8 mouse cellular contexts compared by ENCODE assay signal in the genomic region with DNA sequence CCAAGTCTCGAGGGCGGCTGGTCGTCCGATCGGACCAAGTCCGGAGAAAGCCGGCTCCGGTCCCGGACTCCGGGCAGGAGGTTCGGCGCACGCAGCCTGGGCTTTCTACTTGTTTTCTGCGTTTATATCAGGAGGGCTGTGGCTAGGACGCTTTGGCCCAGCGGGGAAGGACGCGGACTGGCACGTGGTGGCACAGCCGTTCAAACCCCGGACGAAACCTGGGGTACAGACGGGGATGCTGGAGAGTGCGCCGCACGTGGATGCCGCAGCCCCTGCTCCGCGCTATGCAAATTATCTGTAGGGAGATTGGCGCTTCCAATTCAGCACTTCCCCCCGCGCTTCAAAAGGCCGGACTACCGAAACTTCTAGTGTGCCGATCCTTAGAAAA. TPM values are rescaled to one million over a fixed set of nuclear protein-coding genes. Genes with fewer than 3 reads are reported as not detected.
DNase-seq lines count a peak whose midpoint lies in the region; ATAC-seq and TF ChIP-seq lines count a peak whose summit lies in the region.

No protein-coding gene starts in this region.

- H3K4me3 ChIP-seq in heart, embryonic 14.5 days (ENCODE audit: control insufficient read depth in 1 of 2, insufficient read depth in 1 of 2, low read depth in 1 of 2, low read length in 2 of 2) = peak overlapping the region; percentile 69 to 79
- peak overlapping the region; percentile 62 to 77 (median 66) for H3K4me3 ChIP-seq in CH12.LX (replicated peaks in 1 of 3; ENCODE audit: low read depth in 2 of 3, low read length in 2 of 3, poor library complexity in 1 of 3)
- H3K4me3 ChIP-seq in bone marrow, adult 2 months (replicated peaks; ENCODE audit: control insufficient read depth, low read depth, low read length) = peak overlapping the region; percentile 83
- H3K4me3 ChIP-seq in forebrain, embryonic 16.5 days (replicated peaks; ENCODE audit: low read length) = peak overlapping the region; percentile 97

- TF ChIP-seq EP300 in CH12.LX (IDR thresholded peaks at IDR 0.05; ENCODE audit: low read length) = no peak

- dilution Hi-C loops in CH12.LX (cut with MboI; ENCODE audit: extremely low pct_ligation_motif_present, extremely low pct_unique_long_range_greater_than_20kb, low sequenced_read_pairs) = no loop called here

- H3K36me3 ChIP-seq in heart, embryonic 14.5 days (ENCODE audit: control insufficient read depth, insufficient read depth, low read length) = no peaks in the 10 kb centered on the region
- H3K36me3 ChIP-seq in CH12.LX (replicated peaks in 1 of 2; ENCODE audit: control insufficient read depth in 1 of 2, insufficient read depth in 1 of 2, low read length in 1 of 2) = peaks cover 0 to 13% of the 10 kb centered on the region in 2 experiments
- H3K36me3 ChIP-seq in forebrain, embryonic 16.5 days (ENCODE audit: control insufficient read depth, insufficient read depth) = no peaks in the 10 kb centered on the region

- peak overlapping the region; percentile 73 for H3K4me2 ChIP-seq in heart, embryonic 14.5 days (ENCODE audit: low read length)
- peak overlapping the region; percentile 84 for H3K4me2 ChIP-seq in CH12.LX (ENCODE audit: insufficient read depth, low read depth, poor library complexity, severe bottlenecking)
- H3K4me2 ChIP-seq in forebrain, embryonic 16.5 days (ENCODE audit: low read length) = peak overlapping the region; percentile 57

- no peaks in the 10 kb centered on the region; the same call in 1 of the 2 replicates for H3K79me2 ChIP-seq in CH12.LX (replicated peaks; ENCODE audit: control insufficient read depth, extremely low read depth, insufficient read depth, poor library complexity, severe bottlenecking)

- H3K27me3 ChIP-seq in heart, embryonic 14.5 days (ENCODE audit: control insufficient read depth, insufficient read depth, low read length) = no peaks in the 10 kb centered on the region
- peaks cover 1% of the 10 kb centered on the region for H3K27me3 ChIP-seq in CH12.LX (replicated peaks)
- H3K27me3 ChIP-seq in forebrain, embryonic 16.5 days (replicated peaks; ENCODE audit: control insufficient read depth, insufficient read depth, low read length) = no peaks in the 10 kb centered on the region

- peak; percentile 48 for ATAC-seq in heart, embryonic 14.5 days (ENCODE audit: insufficient number of reproducible peaks, insufficient read depth, low FRiP score, low read depth)
- peak; percentile 54 for ATAC-seq in forebrain, embryonic 16.5 days
- peak; percentile 26; the same call in 1 of the 2 replicates for ATAC-seq in monocyte, adult 5-6 weeks (replicated peaks; ENCODE audit: insufficient number of reproducible peaks, low FRiP score, low TSS enrichment, poor library complexity, severe bottlenecking)

- H3K9ac ChIP-seq in heart, embryonic 14.5 days (ENCODE audit: low read length) = peak overlapping the region; percentile 74
- peak overlapping the region; percentile 57 for H3K9ac ChIP-seq in CH12.LX (ENCODE audit: insufficient read depth, low read depth)
- peak overlapping the region; percentile 68 for H3K9ac ChIP-seq in forebrain, embryonic 16.5 days (replicated peaks; ENCODE audit: low read depth, low read length)

- no peak; the same call in 1 of the 2 replicates for TF ChIP-seq RAD21 in CH12.LX (IDR thresholded peaks at IDR 0.05; ENCODE audit: low read depth, low read length)

- TF ChIP-seq POLR2A in CH12.LX (IDR thresholded peaks at IDR 0.05; ENCODE audit: low read depth, low read length) = peak; percentile 82
- peak; percentile 49; the same call in 1 of the 2 replicates for TF ChIP-seq POLR2A in bone marrow, adult 2 months (IDR thresholded peaks at IDR 0.05; ENCODE audit: borderline replicate concordance, control insufficient read depth, low read depth, low read length)

- in situ Hi-C loops in CH12.LX (cut with MboI; ENCODE audit: low pct_ligation_motif_present, low pct_unique_long_range_greater_than_20kb, low sequenced_read_pairs) = no loop called here

- no peak for DNase-seq in heart, adult 18-20 months
- peak; percentile 79 for DNase-seq in CH12.LX (ENCODE audit: extremely low read depth)
- peak; percentile 81 for DNase-seq in liver
- DNase-seq in thymus, postnatal 25 days = peak; percentile 79

- WGBS in heart, embryonic 14.5 days = under 1% methylated on average over 35 of the region's 35 CpGs
- under 1% methylated on average over 35 of the region's 35 CpGs for WGBS in bone marrow, adult 2 months
- WGBS in forebrain, embryonic 16.5 days = 0% methylated on average over 35 of the region's 35 CpGs

- H3K4me1 ChIP-seq in heart, embryonic 14.5 days (ENCODE audit: control insufficient read depth in 2 of 2, insufficient read depth in 2 of 2, low read length in 2 of 2) = peaks cover 0 to 13% of the 10 kb centered on the region in 2 experiments; a peak in 2 of 4 replicates
- H3K4me1 ChIP-seq in CH12.LX (ENCODE audit: control insufficient read depth in 1 of 2, insufficient read depth in 2 of 2) = peaks cover 5 to 25% of the 10 kb centered on the region in 2 experiments
- peaks cover 1% of the 10 kb centered on the region; the same call in 1 of the 2 replicates for H3K4me1 ChIP-seq in bone marrow, adult 2 months (ENCODE audit: control insufficient read depth, insufficient read depth, low read length)
- H3K4me1 ChIP-seq in forebrain, embryonic 16.5 days (replicated peaks; ENCODE audit: control insufficient read depth, insufficient read depth, low read length) = peaks cover 12% of the 10 kb centered on the region

- peak overlapping the region; percentile 95 for H3K27ac ChIP-seq in heart, embryonic 14.5 days (replicated peaks in 1 of 2; ENCODE audit: control insufficient read depth in 1 of 2, insufficient read depth in 1 of 2, low read depth in 2 of 2, low read length in 2 of 2)
- peak overlapping the region; percentile 86 for H3K27ac ChIP-seq in CH12.LX (ENCODE audit: insufficient read depth, low read depth)
- peak overlapping the region; percentile 96 for H3K27ac ChIP-seq in bone marrow, adult 2 months (ENCODE audit: control insufficient read depth, insufficient read depth, low read depth, low read length, poor library complexity)
- peak overlapping the region; percentile 92 for H3K27ac ChIP-seq in forebrain, embryonic 16.5 days (ENCODE audit: low read length)

- no peak; a peak in 1 of 4 replicates for TF ChIP-seq CTCF in CH12.LX (conservative IDR thresholded peaks at IDR 0.05 in 1 of 2, IDR thresholded peaks at IDR 0.05 in 1 of 2; ENCODE audit: low read depth in 2 of 2, low read length in 2 of 2)
- TF ChIP-seq CTCF in bone marrow, adult 2 months (IDR thresholded peaks at IDR 0.05; ENCODE audit: control insufficient read depth, insufficient read depth, low read length) = no peak

- H3K9me3 ChIP-seq in heart, embryonic 14.5 days (ENCODE audit: control insufficient read depth, low read length) = no peaks in the 10 kb centered on the region
- H3K9me3 ChIP-seq in CH12.LX (replicated peaks; ENCODE audit: low read length) = peaks cover 3% of the 10 kb centered on the region
- no peaks in the 10 kb centered on the region for H3K9me3 ChIP-seq in forebrain, embryonic 16.5 days (ENCODE audit: control insufficient read depth, low read length)

TF ChIP-seq in CH12.LX, 34 proteins besides CTCF, POLR2A, EP300 and RAD21 (continues in another document):
- TF ChIP-seq MYC (IDR thresholded peaks at IDR 0.05; ENCODE audit: low read depth, low read length) (peak; percentile 99), MXI1 (IDR thresholded peaks at IDR 0.05; ENCODE audit: low read depth, low read length) (peak; percentile 95), HCFC1 (IDR thresholded peaks at IDR 0.05; ENCODE audit: low read depth, low read length) (no peak; the same call in 1 of the 2 replicates), IRF4 (IDR thresholded peaks at IDR 0.05; ENCODE audit: low read depth, low read length) (peak; percentile 62)

RNA-seq across cellular contexts. Expression of a gene that starts 17.2 kb away (rescaled TPM):
- 9.0 and 11.4 TPM in 2 replicates for polyA plus RNA-seq in heart, embryonic 14.5 days (2014; fragmentation: Nextera tagmentation; extraction: Ambion mirVana)
- 1 to 10 TPM; 9.2 to 9.9 TPM for total RNA-seq in heart, adult 18-20 months (2021)
- total RNA-seq in CH12.LX (2012; rRNA removed) (31.4 and 33.5 TPM in 2 replicates), CH12.LX (2014; rRNA removed) (24.4 and 25.9 TPM in 2 replicates)
- polyA plus RNA-seq in CH12.LX (2012; ENCODE audit: insufficient read length, low read depth) = 54.9 and 74.5 TPM in 2 replicates
- polyA plus RNA-seq in bone marrow, adult 2 months (2011; ENCODE audit: insufficient read depth, insufficient read length, low replicate concordance, missing spikeins) = 18.6 and 39.0 TPM in 2 replicates
- 1.5 and 2.0 TPM in 2 replicates for polyA plus RNA-seq in forebrain, embryonic 16.5 days (2015; fragmentation: Nextera tagmentation; extraction: Ambion mirVana)
- 160 to 201 TPM (median 188 TPM) in 3 replicates for total RNA-seq in monocyte, adult 5-6 weeks (2017)

RNA-seq across cellular contexts. Expression of a gene that starts 22.4 kb away (rescaled TPM):
- 34.1 and 34.2 TPM in 2 replicates for polyA plus RNA-seq in heart, embryonic 14.5 days (2014; fragmentation: Nextera tagmentation; extraction: Ambion mirVana)
- 10 to 100 TPM; 19.2 to 22.1 TPM for total RNA-seq in heart, adult 18-20 months (2021)
- 133 and 143 TPM in 2 replicates for total RNA-seq in CH12.LX (2012; rRNA removed)
- total RNA-seq in CH12.LX (2014; rRNA removed) = 157 and 162 TPM in 2 replicates
- polyA plus RNA-seq in CH12.LX (2012; ENCODE audit: insufficient read length, low read depth) = 136 and 140 TPM in 2 replicates
- polyA plus RNA-seq in bone marrow, adult 2 months (2011; ENCODE audit: insufficient read depth, insufficient read length, low replicate concordance, missing spikeins) = 38.7 and 94.0 TPM in 2 replicates
- polyA plus RNA-seq in forebrain, embryonic 16.5 days (2015; fragmentation: Nextera tagmentation; extraction: Ambion mirVana) = 2.7 and 2.9 TPM in 2 replicates
- 863 to 2,060 TPM (median 1,763 TPM) in 3 replicates for total RNA-seq in monocyte, adult 5-6 weeks (2017)

RNA-seq across cellular contexts. Expression of a gene that starts 35.2 kb away (rescaled TPM):
- 2.9 and 4.4 TPM in 2 replicates for polyA plus RNA-seq in heart, embryonic 14.5 days (2014; fragmentation: Nextera tagmentation; extraction: Ambion mirVana)
- 100 to 1,000 TPM; 165 to 174 TPM for total RNA-seq in heart, adult 18-20 months (2021)
- 0.46 and 1.3 TPM in 2 replicates for total RNA-seq in CH12.LX (2012; rRNA removed)
- not detected in 2 replicates for total RNA-seq in CH12.LX (2014; rRNA removed)
- polyA plus RNA-seq in CH12.LX (2012; ENCODE audit: insufficient read length, low read depth) = 0.97 and 6.0 TPM in 2 replicates
- polyA plus RNA-seq in bone marrow, adult 2 months (2011; ENCODE audit: insufficient read depth, insufficient read length, low replicate concordance, missing spikeins) = 18.9 and 23.4 TPM in 2 replicates
- polyA plus RNA-seq in forebrain, embryonic 16.5 days (2015; fragmentation: Nextera tagmentation; extraction: Ambion mirVana) = not detected in 2 replicates
- 2.8 to 3.6 TPM in 2 of 3 replicates, not detected in the other for total RNA-seq in monocyte, adult 5-6 weeks (2017)

RNA-seq across cellular contexts. Expression of a gene that starts 55.2 kb away (rescaled TPM):
- polyA plus RNA-seq in heart, embryonic 14.5 days (2014; fragmentation: Nextera tagmentation; extraction: Ambion mirVana) = 0.11 TPM in 1 of 2 replicates, not detected in the other
- total RNA-seq in heart, adult 18-20 months (2021) = not detected
- 0.25 and 0.34 TPM in 2 replicates for total RNA-seq in CH12.LX (2012; rRNA removed)
- total RNA-seq in CH12.LX (2014; rRNA removed) = 0.42 and 0.53 TPM in 2 replicates
- 1.9 and 2.0 TPM in 2 replicates for polyA plus RNA-seq in CH12.LX (2012; ENCODE audit: insufficient read length, low read depth)
- not detected in 2 replicates for polyA plus RNA-seq in bone marrow, adult 2 months (2011; ENCODE audit: insufficient read depth, insufficient read length, low replicate concordance, missing spikeins)
- not detected in 2 replicates for polyA plus RNA-seq in forebrain, embryonic 16.5 days (2015; fragmentation: Nextera tagmentation; extraction: Ambion mirVana)
- total RNA-seq in monocyte, adult 5-6 weeks (2017) = 0.78 to 1.3 TPM in 2 of 3 replicates, not detected in the other

Comparison
In these comparisons a context has a peak if more than half of its experiments do, and no peak if none do; other contexts are left out.
1. DNase-seq: peak in CH12.LX (single experiment), liver (single experiment) and thymus, postnatal 25 days (single experiment); none in heart, adult 18-20 months (0 of 2).
2. Peak in every context shown above with its lines, with median percentiles within 50 percentile points of each other: ATAC-seq, H3K27ac ChIP-seq, H3K4me2 ChIP-seq, H3K4me3 ChIP-seq and H3K9ac ChIP-seq.